Mouse (Mus musculus) neutrophil, adult 5-6 weeks (primary cell): ENCODE measurements around the gene Mfsd6l. TPM values are rescaled to one million over a fixed set of nuclear protein-coding genes. Genes with fewer than 3 reads are reported as not detected.

Source experiments
- ATAC-seq: fragments of 151-379, 151-347 bp; 2 replicates; pipeline ENCODE4 v1.8.0; 2017; ENCODE audit warnings: mild to moderate bottlenecking, moderate TSS enrichment; ENCODE audit not compliant: insufficient number of reproducible peaks, poor library complexity, low FRiP score, severe bottlenecking; ENCODE audit errors: extremely low read depth
- total RNA-seq: library from RNA; stranded (forward); fragments of 200-1000 nt; gene quantifications from 2 replicates; pipeline ENCODE4 v1.2.3, GENCODE M21; 2017

The Mfsd6l gene
- total RNA-seq, 1 experiment from 2014 or later, result 1.4 TPM

- ATAC-seq, result no peak
Measured at GRCm38 (mm10) chr11:68591708-68592107, 35.7 kb downstream of the Mfsd6l start.

DNA sequence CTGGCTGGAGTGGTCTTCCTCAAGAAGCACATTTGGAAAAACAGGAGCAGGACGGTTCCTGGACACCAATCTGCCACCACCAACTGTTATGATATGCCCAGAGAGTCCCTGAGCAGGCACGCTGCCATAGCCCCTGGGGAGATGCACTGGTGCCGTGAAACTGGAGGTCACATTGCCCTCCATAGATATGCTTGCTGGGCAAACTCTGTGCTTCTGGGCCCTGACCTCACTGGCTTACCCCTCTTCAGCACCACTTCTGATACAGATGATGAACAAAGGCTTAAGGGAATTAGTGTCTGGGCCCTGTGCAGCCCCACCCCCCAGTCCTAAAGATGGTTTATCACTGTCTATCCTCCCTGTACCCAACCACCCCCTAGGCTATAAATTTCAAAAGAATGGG lies 37.3 kb downstream of the Mfsd6l start:
- ATAC-seq, result no peak

- ATAC-seq, result no peak
Measured at GRCm38 (mm10) chr11:68597912-68598311, 41.9 kb downstream of the Mfsd6l start.

- no peak for ATAC-seq
Measured at GRCm38 (mm10) chr11:68600551-68601021, 44.6 kb downstream of the Mfsd6l start.

DNA sequence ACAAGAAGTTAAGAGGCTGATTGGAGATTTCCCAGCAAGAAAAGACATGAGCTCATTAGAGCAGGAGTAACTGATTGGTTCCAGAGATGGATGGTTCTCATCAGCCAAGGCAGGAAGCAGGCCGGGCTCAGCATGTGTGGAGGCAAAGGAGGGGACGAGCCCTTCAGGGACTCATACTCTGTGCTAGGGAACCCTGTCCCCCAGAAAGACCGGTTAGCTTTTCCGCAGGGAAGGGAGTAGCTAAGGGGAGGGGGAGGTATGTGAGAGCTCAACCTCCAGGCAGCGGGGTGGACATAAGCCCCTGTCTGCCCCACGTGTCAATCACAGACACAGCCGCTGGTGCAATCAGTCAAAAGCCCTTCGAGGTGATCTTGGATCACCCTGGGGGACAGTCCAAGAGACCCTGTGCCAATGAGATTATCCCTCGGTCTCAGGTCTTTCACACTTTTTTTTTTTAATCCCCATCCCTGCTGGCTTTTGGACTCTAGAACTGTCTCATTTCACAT lies 45.6 kb downstream of the Mfsd6l start:
- no peak for ATAC-seq

DNA sequence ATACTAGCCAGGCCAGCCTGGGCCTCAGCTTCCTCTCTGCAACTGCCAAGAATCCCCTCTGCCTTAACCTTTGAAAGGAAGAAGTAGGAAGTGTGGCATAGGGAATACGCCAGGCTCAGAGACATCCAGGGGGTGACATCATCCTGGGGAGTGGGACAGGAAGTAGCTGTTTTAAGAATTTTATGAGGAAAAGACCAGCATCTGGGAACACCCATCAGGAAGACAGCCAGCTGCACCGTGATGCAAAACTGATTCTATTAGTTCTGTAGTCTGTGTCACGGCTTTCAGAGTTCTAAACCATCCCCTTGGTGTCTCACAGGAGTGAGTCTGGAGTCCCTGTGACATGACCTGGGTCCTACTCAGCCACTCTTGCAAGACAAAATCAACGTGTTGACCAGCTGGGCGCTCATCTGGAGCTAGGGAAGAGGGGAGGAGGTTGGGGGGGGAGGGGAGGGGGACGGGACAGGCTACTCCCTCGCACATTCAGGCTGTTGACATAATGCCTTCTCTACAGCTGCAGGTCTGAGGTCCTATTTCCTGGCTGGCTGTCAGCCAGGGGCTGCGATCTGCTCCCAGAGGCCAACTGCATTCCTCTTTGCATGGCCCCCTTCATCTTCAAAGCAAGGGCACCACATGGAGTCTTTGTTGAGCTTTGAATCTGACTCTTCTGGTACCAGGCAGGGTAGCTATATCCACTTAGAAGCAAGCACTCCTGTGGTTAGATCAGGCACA lies 46.4 kb downstream of the Mfsd6l start:
- no peak for ATAC-seq

- ATAC-seq, result no peak
Measured at GRCm38 (mm10) chr11:68607046-68607445, 51.1 kb downstream of the Mfsd6l start.

Other genes starting within 250 kb of the Mfsd6l start
- gene Ntn1, start 155.4 kb upstream of the Mfsd6l start, total RNA-seq, result not detected in 2 replicates
- 108 TPM in 2 replicates for gene Pik3r5, start 124.1 kb upstream of the Mfsd6l start, total RNA-seq
- 28.7 and 31.0 TPM in 2 replicates for gene Pik3r6, start 53.2 kb upstream of the Mfsd6l start, total RNA-seq
- gene Ccdc42, start 30.8 kb downstream of the Mfsd6l start, total RNA-seq, result not detected in 2 replicates
- not detected in 2 replicates for gene Myh10, start 135.4 kb downstream of the Mfsd6l start, total RNA-seq